Mouse (Mus musculus): ENCODE data around the gene Lrfn4. TPM values are rescaled to one million over a fixed set of nuclear protein-coding genes. Genes with fewer than 3 reads are reported as not detected.

Lrfn4 gene
- polyA plus RNA-seq (2012): 0.18 and 0.26 TPM in 2 replicates

DNA sequence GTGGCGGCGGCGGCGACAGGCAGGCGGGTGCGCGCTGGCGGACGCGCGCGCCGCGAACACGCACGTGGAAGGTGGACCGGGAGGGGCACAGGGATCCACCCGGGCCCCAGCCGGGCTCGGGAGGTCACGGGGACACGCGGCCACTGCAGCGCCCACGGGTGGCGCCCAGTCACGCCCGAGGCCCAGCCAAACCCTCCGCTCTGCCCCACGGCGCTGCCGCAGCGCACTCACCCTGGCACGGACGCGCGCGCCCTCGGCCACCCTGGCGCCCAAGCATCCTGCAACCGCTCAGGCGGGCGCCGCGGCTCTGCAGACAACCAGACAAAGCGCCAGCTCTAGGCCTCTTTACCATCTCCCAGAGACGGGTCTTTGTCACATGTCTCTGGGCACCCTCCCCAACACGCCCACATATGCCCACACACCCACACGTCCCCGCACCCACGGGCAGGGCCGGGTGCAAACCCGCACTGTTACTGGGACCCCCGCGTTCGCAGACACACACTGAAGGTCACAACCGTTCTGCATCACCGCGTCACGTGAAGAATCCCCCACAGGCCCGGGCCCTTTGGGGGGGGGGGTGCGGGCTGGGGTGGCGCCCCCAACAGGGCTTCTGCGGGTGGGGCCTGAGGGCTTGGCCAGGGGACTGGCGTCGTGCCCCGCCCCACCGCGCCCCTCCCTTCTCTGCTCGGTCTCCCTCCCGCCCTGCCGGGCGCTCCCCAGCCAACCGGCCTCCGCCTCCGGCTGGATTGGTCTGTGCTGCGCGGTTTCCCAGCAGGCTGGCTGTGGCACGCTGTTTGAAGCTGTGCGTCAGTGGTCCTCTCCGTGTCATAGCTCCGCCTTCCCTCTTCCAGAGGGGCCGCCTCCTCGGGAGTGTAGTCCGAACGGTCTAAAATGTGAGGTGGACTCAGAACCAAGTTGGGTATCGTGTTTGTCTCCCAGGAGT is at the start of gene Lrfn4:
Gene Lrfn4 (minus strand): TSS at position 517 of the 943 bp plus-strand sequence.
- peaks cover 41% of the 10 kb centered on the region for H3K27me3 ChIP-seq (ENCODE audit: control insufficient read depth)

DNA sequence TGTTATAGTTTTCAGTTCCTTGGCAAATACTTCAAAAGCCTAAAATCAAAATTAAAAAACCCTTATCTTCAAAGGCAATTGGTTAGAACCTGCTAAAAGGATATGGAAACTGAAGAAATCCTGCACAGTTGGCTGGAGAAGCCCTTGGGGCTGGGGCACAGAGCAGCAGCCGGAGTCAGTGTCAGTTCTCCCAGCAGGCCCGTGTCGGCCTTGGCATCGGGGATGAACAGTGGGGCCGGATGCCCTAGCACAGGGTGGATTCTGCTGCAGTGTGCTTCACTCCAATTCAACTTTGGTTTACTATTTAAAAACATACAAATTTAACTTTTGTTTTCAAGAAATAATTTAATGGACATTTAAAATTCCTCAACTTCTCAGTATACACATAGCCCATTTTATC is 42.7 kb upstream of the Lrfn4 start:
- H3K9me3 ChIP-seq (ENCODE audit: control insufficient read depth, low read length): no peaks in the 10 kb centered on the region
- no peaks in the 10 kb centered on the region for H3K27me3 ChIP-seq (ENCODE audit: control insufficient read depth)
- TF ChIP-seq GATA1 (IDR thresholded peaks at IDR 0.05; ENCODE audit: low read length): no peak
- TF ChIP-seq TAL1 (IDR thresholded peaks at IDR 0.05; ENCODE audit: low read length): no peak
- H3K36me3 ChIP-seq (ENCODE audit: control insufficient read depth): no peaks in the 10 kb centered on the region
- no peaks in the 10 kb centered on the region for H3K4me1 ChIP-seq (ENCODE audit: control insufficient read depth)
- H3K4me3 ChIP-seq (replicated peaks): no peak overlapping the region

More for the DNA sequence above, at the start of gene Lrfn4:
- Histone ChIP-seq H3K9me3 (ENCODE audit: control insufficient read depth, low read length) (no peaks in the 10 kb centered on the region), H3K4me1 (ENCODE audit: control insufficient read depth) (peaks cover 35% of the 10 kb centered on the region), H3K36me3 (ENCODE audit: control insufficient read depth) (peaks cover 72% of the 10 kb centered on the region), H3K4me3 (replicated peaks) (peak within 1 kb of the TSS; percentile 67)
- no peak for TF ChIP-seq TAL1 (IDR thresholded peaks at IDR 0.05; ENCODE audit: low read length)
- TF ChIP-seq GATA1 (IDR thresholded peaks at IDR 0.05; ENCODE audit: low read length): no peak

DNA sequence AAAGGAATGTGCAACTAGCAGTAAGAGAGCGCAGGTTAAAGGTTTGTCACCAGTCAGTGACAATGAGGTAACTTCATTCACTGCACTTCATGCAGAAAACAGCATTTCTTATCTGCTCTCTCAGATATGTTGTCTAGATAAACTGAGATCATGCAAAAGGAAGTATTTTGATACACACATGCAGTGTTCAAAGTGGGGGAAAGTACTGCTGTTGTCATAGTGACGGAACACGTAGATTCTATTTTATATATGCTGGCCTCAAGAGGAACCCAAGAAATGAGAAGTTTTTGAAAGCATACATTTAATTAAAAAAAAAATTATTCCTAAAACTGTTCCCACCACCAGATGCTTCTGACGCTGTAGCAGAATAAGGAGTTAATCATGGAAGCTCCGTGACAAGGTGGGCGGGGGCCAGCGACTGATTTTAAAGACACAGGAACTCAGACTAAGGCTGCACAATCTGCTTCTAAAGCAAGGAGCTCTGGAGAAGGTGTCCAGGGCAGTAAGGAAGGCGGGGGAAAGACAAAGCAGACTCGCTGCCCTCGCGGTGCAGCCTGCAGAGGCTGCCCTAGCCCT is 31.5 kb upstream of the Lrfn4 start:
- TF ChIP-seq GATA1 (IDR thresholded peaks at IDR 0.05; ENCODE audit: low read length): no peak
- TF ChIP-seq TAL1 (IDR thresholded peaks at IDR 0.05; ENCODE audit: low read length): no peak
- no peaks in the 10 kb centered on the region for H3K9me3 ChIP-seq (ENCODE audit: control insufficient read depth, low read length)
- H3K4me1 ChIP-seq (ENCODE audit: control insufficient read depth): no peaks in the 10 kb centered on the region
- no peaks in the 10 kb centered on the region for H3K36me3 ChIP-seq (ENCODE audit: control insufficient read depth)
- H3K4me3 ChIP-seq (replicated peaks): no peak overlapping the region
- 0 out of 2 replicates have a peak, but pooled peaks cover 4% of the 10 kb centered on the region for H3K27me3 ChIP-seq (ENCODE audit: control insufficient read depth)

DNA sequence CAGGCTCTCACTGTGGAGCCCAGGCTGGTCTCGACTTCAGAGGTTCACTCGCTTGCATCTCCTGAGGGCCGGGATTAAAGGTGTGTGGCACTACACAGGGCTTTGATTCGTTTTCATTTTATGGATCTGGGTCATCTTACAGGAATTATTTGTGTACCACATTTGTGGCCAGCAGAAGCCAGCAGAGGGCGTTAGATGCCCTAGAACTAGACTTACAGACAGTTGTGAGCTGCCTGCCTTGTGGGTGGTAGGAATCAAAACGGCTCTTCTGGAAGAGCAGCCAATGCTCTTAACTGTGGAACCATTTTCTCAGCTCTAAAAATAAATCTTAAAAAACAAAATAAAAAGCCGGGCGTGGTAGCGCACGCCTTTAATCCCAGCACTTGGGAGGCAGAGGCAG is 28.8 kb upstream of the Lrfn4 start:
- no peak for TF ChIP-seq TAL1 (IDR thresholded peaks at IDR 0.05; ENCODE audit: low read length)
- TF ChIP-seq GATA1 (IDR thresholded peaks at IDR 0.05; ENCODE audit: low read length): no peak
- Histone ChIP-seq H3K4me1 (ENCODE audit: control insufficient read depth) (no peaks in the 10 kb centered on the region), H3K4me3 (replicated peaks) (no peak overlapping the region), H3K9me3 (ENCODE audit: control insufficient read depth, low read length) (no peaks in the 10 kb centered on the region), H3K27me3 (ENCODE audit: control insufficient read depth) (peaks cover 6% of the 10 kb centered on the region; the same call in 1 of the 2 replicates), H3K36me3 (ENCODE audit: control insufficient read depth) (no peaks in the 10 kb centered on the region)

DNA sequence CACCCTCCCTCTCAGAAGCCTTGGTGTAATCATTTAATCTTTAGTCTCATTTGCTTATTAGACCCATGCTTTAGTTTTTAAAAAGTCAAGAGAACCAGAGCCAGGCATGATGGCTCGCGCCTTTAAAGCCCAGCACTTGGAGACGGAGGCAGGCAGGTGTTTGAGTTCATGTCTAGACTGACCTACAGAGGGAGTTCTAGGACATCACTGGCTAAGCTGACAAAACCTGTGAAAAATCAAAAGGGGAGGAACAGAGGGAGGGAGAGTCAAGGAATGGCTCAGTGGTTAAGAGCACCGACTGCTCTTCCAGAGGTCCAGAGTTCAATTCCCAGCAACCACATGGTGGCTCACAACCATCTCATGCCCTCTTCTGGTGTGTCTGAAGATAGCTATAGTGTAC is 20.5 kb upstream of the Lrfn4 start:
- Histone ChIP-seq H3K9me3 (ENCODE audit: control insufficient read depth, low read length) (no peaks in the 10 kb centered on the region), H3K4me3 (replicated peaks) (no peak overlapping the region), H3K4me1 (ENCODE audit: control insufficient read depth) (no peaks in the 10 kb centered on the region), H3K36me3 (ENCODE audit: control insufficient read depth) (no peaks in the 10 kb centered on the region), H3K27me3 (ENCODE audit: control insufficient read depth) (peaks cover 28% of the 10 kb centered on the region)
- TF ChIP-seq GATA1 (IDR thresholded peaks at IDR 0.05; ENCODE audit: low read length): no peak
- TF ChIP-seq TAL1 (IDR thresholded peaks at IDR 0.05; ENCODE audit: low read length): no peak

DNA sequence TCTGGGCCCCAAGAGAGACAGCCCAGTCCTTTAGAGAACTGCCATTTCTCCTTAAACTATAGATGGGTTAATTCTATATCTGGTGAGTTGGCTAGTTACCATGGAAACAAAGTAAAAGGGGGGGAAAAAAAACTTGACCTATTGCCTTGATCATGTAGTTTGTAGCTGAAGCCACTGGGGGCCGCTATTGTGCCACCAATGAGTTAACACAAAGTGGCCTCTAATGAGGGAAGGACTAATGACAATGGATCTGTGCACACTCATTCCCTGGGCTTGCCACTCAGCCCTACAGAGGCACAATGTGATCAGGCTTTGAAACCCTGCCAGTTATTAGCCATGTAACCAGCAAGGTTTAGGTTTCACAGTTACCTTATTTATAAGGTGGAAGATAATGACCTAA is 13.4 kb upstream of the Lrfn4 start:
- Histone ChIP-seq H3K4me3 (replicated peaks) (no peak overlapping the region), H3K36me3 (ENCODE audit: control insufficient read depth) (peaks cover 6% of the 10 kb centered on the region), H3K9me3 (ENCODE audit: control insufficient read depth, low read length) (no peaks in the 10 kb centered on the region), H3K4me1 (ENCODE audit: control insufficient read depth) (peaks cover 33% of the 10 kb centered on the region), H3K27me3 (ENCODE audit: control insufficient read depth) (peaks cover 4% of the 10 kb centered on the region)
- no peak for TF ChIP-seq GATA1 (IDR thresholded peaks at IDR 0.05; ENCODE audit: low read length)
- no peak for TF ChIP-seq TAL1 (IDR thresholded peaks at IDR 0.05; ENCODE audit: low read length)

DNA sequence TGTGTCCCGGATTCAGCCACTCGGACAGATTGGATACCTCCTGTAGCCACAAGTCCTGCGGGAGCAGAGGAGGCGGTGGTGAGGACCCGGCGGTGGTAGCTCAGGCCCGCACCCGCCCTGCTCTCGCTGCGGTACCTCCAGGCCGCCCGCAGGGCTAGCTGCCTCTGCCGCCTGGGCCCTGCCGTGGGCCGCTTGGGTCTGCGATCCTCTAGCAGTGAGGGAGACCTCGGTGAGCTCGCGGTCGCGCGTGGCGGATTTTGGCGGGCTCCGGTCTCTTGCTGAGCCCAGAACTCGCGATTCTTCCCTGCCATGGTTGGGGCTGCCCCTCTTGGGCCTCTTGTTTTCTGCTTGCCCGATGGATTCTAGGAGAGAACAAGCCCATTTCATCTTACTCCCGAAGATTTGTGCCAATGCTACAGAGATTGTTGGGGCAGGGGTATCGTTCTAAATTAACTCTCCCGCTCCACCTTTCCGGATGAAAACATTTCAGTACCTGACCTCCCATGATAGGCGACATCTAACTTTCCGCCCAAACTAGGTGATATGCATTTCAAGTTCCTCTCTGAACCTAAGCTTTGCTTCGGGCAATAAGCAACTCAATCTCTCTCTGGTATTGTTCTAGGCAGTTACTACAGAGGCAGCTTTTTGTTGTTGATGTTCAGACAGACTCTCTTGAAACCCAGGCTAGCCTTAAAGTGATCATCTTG is 10.5 kb upstream of the Lrfn4 start:
- TF ChIP-seq TAL1 (IDR thresholded peaks at IDR 0.05; ENCODE audit: low read length): no peak
- TF ChIP-seq GATA1 (IDR thresholded peaks at IDR 0.05; ENCODE audit: low read length): no peak
- H3K4me3 ChIP-seq (replicated peaks): peak overlapping the region; percentile 87
- H3K4me1 ChIP-seq (ENCODE audit: control insufficient read depth): peaks cover 36% of the 10 kb centered on the region
- no peaks in the 10 kb centered on the region for H3K27me3 ChIP-seq (ENCODE audit: control insufficient read depth)
- no peaks in the 10 kb centered on the region for H3K9me3 ChIP-seq (ENCODE audit: control insufficient read depth, low read length)
- peaks cover 34% of the 10 kb centered on the region for H3K36me3 ChIP-seq (ENCODE audit: control insufficient read depth)

DNA sequence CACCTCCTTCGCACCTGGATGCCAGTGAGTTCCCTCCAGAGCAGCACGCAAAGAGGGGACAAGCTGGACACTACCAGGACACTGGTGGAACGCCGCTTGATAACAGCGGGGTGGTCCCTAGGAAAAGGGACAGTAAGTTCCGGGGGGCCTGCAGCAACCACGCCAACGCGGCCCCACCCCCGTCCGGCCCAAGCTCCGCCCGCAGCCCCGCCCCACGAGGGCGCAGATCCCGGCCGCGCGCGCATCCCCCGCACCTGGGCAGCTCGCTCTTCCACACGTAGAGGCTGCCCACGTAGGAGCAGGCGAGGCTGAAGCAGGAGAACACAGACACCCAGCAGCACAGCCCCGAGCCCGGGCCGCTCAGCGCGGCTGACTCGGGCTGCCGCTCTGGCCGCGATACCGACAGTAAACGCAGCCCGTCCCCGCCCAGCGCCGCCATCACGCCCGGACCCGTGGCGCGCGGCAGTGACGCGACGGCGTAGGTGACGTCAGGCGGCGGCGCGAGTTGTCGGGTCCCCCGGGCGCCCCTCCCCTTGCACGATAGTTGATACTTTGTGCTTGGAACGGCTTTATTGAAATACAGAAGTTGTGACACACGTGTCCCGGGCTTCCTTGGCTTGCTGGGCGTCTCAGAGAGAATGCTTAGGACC is 9.8 kb upstream of the Lrfn4 start, which contains the start of gene Rce1:
Gene Rce1 (minus strand): TSS at position 463 of the 650 bp plus-strand sequence.
- no peaks in the 10 kb centered on the region for H3K27me3 ChIP-seq (ENCODE audit: control insufficient read depth)
- H3K4me3 ChIP-seq (replicated peaks): peak within 1 kb of the TSS; percentile 87
- peaks cover 41% of the 10 kb centered on the region for H3K36me3 ChIP-seq (ENCODE audit: control insufficient read depth)
- no peaks in the 10 kb centered on the region for H3K9me3 ChIP-seq (ENCODE audit: control insufficient read depth, low read length)
- TF ChIP-seq TAL1 (IDR thresholded peaks at IDR 0.05; ENCODE audit: low read length) (no peak), GATA1 (IDR thresholded peaks at IDR 0.05; ENCODE audit: low read length) (no peak)
- H3K4me1 ChIP-seq (ENCODE audit: control insufficient read depth): peaks cover 36% of the 10 kb centered on the region

Data from erythroblast, embryonic 14.5 days (primary cell).